Mouse (Mus musculus) testis, postnatal 14 days (tissue): ENCODE measurements around the gene Col1a2.
A peak's percentile ranks its signal among the peaks of the same experiment; 100 is the strongest.

ENCODE experiments used
- DNase-seq: peaks from one replicate; pipeline ENCODE4 v3.0.0; 2021; ENCODE audit warnings: low spot score

The Col1a2 gene

DNA sequence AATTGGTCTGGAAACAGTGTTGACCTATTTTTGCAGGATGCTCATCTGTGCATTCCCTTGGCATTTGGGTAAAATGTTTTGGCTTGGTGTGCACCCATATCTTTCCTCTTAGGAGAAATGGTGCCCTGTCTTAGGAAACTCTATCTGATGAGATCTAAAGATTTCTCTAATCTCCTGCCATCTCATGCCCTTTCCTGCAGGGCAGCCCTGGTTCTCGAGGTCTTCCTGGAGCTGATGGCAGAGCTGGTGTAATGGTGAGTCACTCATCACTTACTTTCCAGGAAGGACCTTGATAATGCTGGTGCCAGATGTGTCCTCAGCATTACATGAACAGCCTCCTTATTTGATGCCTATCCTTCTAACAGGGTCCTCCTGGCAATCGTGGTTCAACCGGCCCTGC, 16.4 kb downstream of the Col1a2 start:
- no peak for DNase-seq

DNA sequence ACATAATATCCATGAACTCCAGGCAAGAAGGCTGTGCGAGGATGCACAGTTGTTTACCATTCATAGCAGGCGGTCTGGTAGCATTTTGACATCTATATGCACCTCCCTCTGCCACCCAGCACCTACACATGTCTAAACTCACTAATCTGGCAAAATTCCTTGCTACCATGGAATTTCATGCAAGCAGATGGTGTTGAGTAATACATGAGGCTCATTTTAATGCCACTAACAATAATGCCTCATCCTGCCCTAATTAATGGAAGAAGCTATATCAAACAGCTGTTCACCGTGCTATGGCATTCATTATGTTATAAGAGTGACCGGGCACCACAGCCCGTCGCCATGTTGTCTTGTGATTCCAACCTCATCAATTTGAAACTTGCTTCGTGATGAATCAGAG, 23.8 kb downstream of the Col1a2 start:
- DNase-seq = no peak

- no peak for DNase-seq
These were observed 26.4 kb downstream of the Col1a2 start for GRCm38 (mm10) chr6:4530986-4531385.

- no peak for DNase-seq
These were observed 28.3 kb downstream of the Col1a2 start for GRCm38 (mm10) chr6:4532898-4533297.

DNA sequence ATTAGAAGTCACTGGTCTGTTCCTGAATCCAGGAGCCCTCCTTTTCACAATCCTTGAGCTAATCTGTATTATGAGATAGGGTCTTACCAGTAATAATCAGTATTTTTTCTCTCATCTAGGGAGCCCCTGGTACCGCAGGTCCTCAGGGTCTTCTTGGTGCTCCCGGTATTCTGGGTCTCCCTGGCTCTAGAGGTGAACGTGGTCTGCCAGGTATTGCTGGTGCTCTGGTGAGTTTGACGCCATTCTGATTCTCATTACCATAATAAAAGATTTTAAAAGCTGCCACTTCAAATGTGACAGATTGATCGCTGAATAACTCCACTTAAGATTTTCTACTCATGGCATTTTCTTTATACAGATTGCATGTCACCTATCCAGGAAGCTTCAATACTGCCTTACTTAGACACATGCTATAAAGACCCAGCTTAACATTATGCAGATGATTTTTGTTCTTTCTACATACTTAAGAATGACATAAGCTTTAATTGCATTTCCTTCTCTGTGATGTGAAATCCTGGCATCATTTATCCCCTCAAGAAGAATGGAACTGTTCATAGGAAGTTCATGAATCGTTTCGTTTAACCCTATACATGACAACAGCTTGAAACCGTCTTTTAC, 30.0 kb downstream of the Col1a2 start:
- no peak for DNase-seq

- DNase-seq = no peak
These were observed 37.5 kb downstream of the Col1a2 start for GRCm38 (mm10) chr6:4541926-4542715.

GRCm38 (mm10) chr6:4544554-4544953, 39.9 kb downstream of the Col1a2 start:
- peak; percentile 56 for DNase-seq

DNA sequence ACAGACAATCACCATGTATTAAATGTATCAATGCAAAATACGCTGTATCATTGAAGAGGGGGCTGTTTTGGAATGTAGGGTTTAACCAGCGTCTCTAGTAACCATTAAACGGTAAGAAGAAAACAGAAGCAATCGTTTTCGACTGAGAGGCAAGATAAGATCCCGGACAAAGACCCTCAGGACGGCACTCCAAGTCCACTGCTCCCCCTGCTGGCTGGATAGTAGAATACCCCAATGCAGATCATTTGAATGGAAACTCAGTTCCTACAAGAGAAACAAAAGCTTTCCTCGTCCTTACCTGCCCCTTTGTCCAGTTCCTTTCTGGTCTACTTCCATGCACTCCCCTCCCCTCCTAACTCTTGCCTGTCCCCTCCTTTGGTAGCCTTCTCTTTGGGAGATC, 41.1 kb downstream of the Col1a2 start:
- DNase-seq = peak; percentile 51

DNA sequence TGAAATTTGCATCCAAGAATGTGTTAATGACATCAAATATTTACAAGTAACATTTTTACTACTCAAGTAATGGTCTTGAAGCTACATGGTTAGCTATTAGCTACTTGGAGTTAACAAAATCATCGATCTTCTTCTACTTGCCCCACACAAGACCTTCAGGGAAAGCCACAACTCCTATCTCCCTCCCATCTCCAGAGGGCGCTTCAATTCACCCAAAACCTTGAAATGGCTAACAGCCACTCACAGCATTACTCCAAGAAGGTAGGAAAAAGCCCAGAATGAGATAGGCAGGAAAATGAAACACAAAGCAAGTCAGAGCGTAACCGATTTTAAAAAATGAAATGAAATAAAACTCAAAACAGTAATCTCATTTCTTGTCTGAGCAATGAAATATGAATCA, 44.3 kb downstream of the Col1a2 start:
- DNase-seq = no peak

DNA sequence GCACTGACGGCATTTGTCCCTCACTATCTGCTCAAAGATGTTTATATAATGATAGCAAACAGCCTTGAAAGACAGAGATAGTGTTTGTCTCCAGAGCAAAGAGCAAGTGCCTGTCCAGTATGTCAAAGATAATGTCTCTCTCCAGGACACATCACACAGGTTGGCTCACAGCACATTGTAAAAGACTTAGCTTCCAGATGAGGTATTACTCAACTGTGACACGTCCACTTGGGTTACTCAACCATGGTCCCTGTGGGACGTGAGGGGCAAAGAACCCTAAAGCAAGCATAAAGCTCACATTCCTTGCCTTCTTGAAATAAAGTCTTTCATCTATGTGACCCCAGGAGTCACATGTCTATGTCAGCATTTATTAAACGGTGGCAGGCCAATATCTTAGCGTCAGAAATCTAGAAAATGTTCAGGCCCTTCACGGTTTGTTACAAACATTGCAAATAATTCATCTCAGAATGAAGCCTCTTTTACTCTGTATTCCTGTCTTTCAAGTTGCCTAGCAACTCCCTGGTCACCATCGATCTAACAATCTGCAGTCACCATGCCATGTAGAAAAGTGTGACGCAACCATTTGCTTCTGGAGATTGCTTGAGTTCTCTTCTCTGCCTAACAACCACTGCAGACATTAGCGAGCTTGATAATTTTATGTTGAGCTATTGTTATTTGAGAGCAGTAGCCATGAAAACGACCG, 45.4 kb downstream of the Col1a2 start:
- no peak for DNase-seq

DNA sequence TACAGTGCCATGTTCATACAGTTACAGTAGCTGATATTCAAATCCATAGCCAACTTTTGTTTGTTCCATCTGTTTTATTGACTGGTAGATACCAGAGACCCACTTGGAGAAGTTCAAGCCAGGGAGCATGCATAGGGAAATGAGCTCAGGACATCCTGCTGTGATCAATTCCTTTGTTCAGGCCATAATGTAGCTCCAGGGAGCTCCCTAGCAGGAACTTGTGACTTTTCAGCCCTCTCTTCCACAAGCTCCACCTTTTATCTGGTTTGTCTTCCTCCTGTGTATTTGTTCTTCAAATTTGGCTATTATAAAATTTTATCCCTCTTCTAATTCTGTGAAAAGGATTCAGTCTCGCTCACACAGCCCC, 45.9 kb downstream of the Col1a2 start:
- DNase-seq = no peak

GRCm38 (mm10) chr6:4555366-4555765, 50.8 kb downstream of the Col1a2 start:
- DNase-seq = no peak

- DNase-seq = no peak
These were observed 52.5 kb downstream of the Col1a2 start for GRCm38 (mm10) chr6:4557086-4557485.

DNA sequence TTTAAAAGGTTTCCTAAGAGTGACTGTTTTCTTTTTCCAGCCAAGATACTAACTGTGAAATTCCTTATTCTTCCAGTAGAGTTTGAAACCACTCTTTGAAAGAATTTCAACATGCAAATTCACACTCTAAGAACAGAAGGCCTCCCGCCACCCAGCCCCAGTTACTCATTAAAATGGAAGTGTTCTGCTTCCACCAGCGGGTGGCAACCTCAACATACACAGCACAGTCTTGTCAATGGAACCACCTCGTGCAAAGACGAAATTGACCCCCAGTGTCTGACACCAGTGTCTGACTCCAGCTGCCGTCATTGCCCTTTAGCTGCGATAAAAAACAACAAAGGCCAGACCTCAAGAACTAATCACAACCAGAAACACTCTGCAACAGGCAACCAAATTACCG, 53.1 kb downstream of the Col1a2 start:
- DNase-seq = no peak

GRCm38 (mm10) chr6:4561156-4561555, 56.5 kb downstream of the Col1a2 start:
- no peak for DNase-seq

GRCm38 (mm10) chr6:4561621-4562020, 57.0 kb downstream of the Col1a2 start:
- no peak for DNase-seq

DNA sequence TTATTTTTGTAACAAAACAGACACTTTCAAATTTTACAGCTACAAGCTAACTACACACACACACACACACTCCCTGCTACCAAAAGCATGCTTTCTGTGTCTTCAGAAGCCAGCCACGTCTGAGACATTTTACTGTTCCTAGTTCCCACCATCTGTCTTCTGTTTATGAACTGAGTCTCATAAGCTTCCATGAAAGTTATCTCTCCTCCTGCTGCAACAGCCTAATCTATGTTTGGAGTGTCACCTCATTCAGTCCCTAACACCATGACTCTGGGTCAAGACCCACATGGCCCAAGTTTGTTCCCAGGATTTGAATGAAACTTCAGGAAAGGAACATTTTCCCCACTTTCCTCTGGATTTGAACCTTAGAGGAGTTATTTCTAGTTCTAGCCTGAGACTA, 57.8 kb downstream of the Col1a2 start:
- no peak for DNase-seq

DNA sequence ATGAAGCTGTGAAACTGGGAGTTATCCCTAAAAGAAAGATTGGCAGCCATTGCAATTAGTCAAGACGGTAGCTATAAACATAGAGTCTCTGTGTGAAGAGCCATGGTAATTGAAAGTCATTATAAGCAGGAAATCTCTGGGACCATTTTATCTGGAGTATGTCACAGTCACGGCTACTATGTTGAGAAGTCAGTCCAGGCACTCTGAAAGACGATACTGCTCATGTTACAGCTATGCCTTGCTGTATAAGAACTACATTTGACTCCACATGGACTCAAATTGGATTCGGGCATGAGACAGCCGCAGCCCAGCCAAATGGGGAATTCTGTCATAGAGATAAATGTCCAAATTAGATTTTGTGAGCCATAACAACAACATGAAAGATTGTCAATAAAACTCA, 58.9 kb downstream of the Col1a2 start:
- DNase-seq = no peak

DNA sequence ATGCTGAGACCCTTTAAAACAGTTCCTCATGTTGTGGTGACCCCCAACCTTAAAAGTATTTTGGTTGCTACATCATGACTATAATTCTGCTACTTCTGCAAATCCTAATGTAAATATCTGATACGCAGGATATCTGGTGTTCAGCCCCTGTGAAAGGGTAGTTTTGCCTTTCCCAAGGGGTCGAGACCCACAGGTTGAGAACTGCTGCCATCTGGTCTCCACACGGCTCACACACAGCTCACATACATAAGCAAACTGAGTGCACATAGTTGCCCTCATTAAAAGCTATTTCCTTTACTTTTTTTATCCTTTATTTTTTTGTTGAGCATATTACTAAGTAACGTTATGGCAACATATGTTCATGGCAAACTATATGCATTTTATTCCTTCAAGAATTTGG, 65.8 kb downstream of the Col1a2 start:
- no peak for DNase-seq

DNA sequence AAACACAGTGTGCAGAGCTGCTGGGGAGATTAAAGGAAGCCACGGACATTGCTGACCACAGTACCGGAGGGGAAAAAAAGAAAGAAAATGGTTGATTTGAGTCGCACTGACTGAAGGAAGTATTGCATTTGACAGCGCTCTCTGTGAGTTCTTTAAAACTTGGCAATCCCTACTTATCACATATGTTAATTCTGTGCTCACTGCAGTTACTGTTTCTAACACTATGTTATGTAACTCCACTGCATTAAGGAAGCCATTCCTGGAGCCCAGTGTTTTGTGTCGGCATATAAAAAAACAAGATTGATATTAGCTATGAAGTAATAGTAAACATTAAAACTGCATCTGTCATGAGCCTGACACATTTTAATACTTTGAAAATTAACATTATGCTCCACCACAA, 73.1 kb downstream of the Col1a2 start:
- DNase-seq = no peak

DNA sequence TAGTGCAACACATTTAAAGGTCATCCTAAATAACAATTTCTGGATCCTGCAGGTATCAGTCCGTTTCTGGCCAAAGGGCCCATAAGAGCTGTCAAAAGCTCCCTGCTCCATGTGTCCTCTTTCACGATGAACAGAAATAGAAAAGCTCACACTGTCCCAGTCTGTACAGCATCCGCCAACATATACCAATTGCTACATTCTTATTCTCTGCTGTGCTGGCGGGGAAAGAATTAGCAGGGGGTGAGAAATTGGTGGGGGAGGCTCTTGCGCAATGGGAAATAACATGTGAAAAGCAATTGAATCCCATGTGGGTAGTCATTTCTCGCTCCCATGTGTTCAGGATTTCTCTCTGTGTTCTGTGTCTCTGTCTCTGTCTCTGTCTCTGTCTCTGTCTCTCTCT, 73.7 kb downstream of the Col1a2 start:
- no peak for DNase-seq

GRCm38 (mm10) chr6:4579620-4580019, 75.0 kb downstream of the Col1a2 start:
- no peak for DNase-seq

DNA sequence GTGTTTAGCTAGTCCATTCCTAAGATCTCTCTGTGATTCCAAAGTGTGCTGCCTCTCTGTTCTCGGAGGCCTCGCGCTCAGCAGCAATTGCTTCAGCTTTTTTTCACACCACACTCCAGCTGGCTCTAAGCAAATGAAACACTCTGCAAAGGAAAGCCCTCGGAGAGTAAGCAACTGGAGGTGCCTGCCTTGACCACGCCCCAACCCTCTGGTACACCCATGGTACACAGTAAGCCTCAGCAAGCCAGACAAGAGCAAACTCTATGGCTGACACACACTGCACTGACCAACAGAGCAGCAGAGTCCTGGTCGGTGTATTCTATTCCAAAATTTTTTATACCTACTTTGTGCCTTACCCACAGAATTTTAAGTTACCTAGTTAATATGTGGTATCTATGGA, 78.9 kb downstream of the Col1a2 start:
- no peak for DNase-seq
